Mouse (Mus musculus) c-Kit-positive CD71-positive TER-119-positive erythroid progenitor cells, embryonic 14.5 days (primary cell): Measurements from ENCODE around the gene Lrrc10.
"Not testable (repeated sequence)": the region's sequence is repeated elsewhere in the genome, so short reads cannot be mapped to it uniquely, and the experiment has no call there.

ENCODE experiments used
- DNase-seq: peaks from one replicate; pipeline ENCODE4 v3.0.0-alpha.2; 2013; ENCODE audit warnings: low spot score

Lrrc10 gene

GRCm38 (mm10) chr10:117045175-117046056, at the start of gene Lrrc10:
Gene Lrrc10 (plus strand): TSS chr10:117045341.
- no peak for DNase-seq

DNA sequence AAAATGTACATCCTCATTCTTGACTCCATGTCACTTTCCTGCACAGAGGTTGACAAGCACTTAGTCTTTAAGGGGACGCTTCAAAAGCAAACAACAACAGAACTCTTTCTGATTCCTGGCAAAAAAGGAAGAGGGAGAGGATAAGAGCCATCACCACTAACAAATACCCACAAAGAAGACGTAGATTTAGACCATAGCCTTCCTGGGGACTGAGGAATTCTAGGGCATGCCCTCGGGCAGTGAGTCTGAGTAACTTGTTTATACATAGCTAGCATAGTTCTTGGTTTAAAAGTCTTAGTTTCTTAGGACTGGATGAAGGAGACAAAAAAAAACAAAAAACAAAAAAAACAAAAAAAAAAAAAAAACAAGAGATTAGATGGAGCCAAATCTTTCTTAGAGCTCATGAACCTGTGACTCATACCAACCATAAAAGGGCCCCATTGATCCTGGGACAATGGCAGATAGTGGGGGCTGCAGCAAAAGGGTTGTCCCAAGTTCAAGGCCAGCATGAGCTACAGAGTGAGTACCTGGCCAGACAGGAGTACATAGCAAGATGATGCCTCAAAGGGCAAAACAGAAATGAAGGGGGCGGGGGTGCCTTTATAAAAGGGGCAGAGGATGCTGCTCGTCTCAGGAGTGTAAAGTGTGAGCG, 49.4 kb upstream of the Lrrc10 start:
- no peak for DNase-seq

- no peak for DNase-seq
These were observed 48.9 kb upstream of the Lrrc10 start for GRCm38 (mm10) chr10:116996236-116996600.

DNA sequence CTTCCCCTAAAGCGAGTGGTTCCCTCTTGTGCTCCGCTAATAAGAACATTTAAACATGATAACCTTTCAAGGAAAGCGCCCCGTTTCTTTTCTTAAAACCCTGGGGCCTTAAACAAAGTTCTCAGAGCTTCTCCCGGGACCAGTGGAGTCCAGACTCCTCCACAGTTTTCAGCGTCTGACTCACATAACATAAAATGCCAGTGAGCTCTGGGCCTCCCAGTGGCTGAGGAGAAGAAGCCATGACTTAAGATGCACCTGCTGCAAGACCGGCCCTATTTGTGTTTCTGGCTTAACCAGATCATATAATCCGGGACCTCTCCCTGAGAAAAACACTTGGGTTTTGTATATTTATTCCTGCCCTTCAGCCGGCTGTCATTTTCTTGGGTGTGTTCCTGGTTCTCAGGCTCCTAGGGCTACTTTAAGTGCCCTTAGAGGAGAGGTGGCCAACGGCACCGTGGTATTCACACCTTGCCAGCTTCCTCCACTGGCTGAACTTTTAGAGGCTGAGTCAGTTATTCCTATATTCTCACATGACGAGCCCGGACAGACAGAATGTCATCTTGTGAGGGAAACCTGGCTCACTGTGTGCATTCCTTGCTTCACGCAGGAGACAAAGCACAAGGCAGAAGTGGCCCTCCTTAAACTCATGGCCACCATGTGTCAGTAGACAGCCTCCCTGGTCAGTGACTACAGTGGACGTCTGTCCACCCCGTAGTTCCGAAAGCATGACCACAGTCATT, 46.3 kb upstream of the Lrrc10 start:
- no peak for DNase-seq

DNA sequence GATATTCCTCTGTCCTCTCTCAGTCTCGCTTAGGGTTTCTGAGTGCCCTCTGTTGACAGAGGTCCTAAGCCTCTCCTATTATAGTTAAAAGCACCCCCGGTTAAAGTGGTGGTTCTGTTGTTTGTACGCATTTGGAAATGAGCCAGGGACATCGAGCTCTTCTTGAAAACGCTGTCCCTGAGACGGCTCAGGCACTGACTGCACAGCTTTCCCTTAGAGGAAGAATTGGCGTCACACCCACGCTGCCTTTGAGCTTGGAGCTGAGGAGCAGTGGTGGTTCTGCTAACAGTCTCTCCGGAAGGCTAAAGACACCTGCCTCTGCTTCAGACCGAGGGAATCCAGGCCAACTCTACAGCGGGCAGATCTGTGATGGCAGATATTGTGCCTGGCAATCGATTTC, 44.2 kb upstream of the Lrrc10 start:
- no peak for DNase-seq

DNA sequence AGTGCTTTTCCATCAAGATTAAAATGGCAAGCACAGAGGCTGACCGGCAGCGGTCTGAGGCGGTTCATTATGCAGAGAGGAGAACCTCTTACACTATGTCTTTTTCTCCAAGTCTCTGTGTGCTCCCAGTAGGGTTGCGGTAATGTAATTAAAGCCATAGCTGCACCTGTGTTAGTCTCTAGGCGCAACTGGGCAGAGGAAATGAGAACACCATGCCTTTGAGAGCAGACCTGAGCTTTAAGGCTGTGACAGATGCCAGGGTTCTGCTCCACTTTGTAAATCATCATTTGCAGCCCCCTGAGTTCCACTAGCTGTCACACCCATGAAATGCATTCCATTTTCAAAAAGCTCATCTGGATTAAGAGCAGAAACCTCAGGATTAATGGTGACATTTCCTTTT, 40.4 kb upstream of the Lrrc10 start:
- no peak for DNase-seq

- no peak for DNase-seq
These were observed 39.3 kb upstream of the Lrrc10 start for GRCm38 (mm10) chr10:117005707-117006464.

- no peak for DNase-seq
These were observed 35.5 kb upstream of the Lrrc10 start for GRCm38 (mm10) chr10:117009691-117010090.

GRCm38 (mm10) chr10:117011047-117011446, 34.1 kb upstream of the Lrrc10 start:
- DNase-seq = no peak

DNA sequence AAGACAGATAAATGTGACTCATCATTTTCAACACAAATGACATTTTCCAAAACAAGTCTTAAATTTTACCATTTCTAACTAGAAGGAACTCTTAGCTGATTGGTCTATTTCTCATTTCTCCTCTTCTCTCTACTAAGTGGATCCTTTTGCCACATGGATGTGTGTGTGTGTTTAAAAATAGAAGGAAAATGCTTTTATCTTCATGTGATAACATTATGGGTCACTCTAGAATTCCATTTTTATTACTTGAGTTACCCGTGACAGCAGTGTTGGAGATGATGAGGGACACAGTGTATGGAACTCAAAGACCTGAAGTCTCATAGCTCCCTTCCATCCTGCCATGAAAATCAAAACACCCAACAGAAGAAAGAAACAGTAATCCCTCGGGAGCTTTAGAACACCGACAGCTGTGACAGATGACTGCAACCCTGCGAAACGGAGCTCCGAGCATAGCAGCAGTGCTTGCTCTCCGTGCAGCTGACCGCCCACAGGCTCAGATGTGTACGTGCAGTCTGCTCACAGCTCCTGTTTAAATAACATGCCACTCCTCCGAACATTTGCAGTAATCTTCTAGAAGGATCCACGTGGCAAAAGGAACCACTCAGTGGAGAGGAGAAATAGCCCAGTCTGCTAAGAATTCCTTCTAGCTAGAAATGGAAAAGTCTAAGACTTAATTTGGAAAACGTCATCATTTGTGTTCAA, 31.3 kb upstream of the Lrrc10 start:
- DNase-seq = no peak

DNA sequence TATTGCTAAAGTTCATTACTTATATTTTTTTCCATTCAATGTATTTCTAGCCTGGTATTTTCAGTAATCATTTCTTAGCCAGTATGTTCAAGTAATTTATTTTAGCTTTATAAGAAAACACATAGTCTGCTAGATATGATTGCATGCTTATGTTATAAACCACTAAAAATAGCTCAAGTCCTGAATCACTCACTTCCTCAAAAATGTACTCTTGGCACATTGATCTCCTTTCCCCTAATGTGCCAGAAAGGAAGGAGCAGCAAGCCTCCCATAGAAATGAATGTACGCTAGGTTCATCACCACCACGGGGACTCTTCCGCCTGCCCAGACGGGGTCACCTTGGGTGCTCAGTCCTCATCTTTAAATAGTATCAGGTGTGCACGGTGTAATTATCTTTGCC, 30.6 kb upstream of the Lrrc10 start:
- DNase-seq = no peak

GRCm38 (mm10) chr10:117018281-117018840, 26.8 kb upstream of the Lrrc10 start:
- no peak for DNase-seq

DNA sequence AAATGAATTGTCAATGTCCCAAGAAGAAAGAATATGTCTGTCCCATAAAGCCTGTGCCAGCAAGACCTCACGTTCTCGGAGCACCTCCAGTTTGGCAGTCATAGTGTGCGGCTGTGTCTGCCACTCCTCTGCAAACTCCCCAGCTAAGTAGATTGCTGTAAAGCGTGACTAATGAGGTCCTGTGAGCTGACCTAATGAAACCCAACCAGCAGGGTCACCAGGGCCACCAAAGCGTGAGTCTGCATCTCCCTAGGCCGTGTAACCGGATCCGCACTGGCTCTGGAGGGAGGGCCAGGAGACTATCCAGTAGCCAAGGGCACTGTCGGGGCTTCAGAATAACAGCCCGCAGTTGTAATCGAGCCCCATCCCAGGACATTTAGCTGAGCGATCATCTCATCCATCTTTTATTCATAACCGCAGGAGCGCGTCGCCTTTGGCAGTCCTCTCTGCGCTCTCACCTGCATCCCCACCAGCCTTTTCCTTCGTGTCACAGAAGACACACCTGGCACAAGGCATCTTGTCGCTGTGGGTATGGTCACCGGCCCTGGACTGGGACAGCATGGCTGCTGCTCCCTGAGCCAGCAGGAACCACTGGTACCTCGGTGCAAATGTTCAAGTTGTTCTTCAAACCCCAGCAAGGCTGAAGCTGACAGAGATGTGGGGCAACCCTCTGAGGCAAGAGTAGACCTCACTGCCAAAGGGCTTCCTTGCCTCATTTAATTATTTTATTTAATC, 24.0 kb upstream of the Lrrc10 start:
- DNase-seq = no peak

DNA sequence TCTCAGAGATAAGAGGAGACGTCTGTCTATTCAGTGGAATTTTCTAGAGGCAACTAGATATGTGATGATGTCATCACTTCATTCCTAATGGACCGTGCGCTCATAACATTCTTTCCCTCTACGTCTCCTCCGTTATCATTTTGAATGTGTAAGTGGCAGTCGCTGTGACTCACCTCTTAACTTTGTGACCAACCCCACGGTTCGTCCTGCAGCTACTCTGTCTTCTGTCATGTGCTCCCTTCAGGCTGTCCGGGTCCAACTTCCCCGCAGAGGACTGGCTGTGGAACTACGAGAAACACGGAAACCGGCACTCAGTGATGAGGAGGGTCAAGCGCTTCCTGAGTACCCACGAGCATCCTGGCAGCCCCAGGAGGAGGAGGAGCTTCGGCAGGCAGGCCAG, 21.4 kb upstream of the Lrrc10 start:
- no peak for DNase-seq

DNA sequence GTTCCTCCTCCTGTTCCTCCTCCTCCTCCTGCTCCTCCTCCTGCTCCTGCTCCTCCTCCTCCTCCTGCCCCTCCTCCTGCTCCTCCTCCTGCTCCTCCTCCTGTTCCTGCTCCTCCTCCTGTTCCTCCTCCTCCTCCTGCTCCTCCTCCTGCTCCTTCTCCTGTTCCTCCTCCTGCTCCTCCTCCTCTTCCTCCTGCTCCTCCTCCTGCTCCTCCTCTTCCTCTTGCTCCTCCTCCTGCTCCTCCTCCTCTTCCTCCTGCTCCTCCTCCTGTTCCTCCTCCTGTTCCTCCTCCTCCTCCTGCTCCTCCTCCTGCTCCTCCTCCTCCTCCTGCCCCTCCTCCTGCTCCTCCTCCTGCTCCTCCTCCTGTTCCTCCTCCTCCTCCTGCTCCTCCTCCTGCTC, 19.4 kb upstream of the Lrrc10 start:
- not testable (repeated sequence) for DNase-seq

DNA sequence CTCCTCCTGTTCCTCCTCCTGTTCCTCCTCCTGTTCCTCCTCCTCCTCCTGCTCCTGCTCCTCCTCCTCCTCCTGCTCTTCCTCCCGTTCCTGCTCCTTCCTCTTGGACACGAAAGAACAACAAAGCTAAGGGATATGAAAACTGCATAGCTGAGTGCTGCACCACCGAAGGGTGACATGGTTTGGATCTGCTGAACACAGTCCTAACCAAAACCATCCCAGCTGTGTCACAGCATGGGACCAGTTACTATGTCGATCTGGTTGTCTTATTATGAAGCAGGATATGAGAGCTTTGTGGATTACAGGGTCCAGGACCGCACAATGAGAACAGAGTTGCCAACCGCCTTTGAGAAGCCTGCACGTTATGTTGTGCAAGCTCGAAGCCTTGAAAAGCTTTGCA, 19.0 kb upstream of the Lrrc10 start:
- no peak for DNase-seq

DNA sequence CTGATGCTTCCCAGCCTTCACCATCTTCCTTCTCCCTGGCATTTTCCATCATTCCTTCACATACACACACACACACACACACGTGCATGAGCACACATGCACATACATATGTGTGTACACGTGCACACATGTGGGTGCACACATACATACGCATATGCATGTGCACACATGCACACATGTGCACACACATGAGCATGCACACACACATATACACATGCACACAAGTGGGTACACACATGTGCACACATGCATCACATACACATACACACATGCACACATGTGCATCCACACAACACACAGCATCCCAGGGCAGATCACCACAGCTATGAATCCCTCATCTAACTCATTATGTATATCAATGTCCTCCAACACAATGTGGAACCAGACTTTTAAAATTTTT, 14.0 kb upstream of the Lrrc10 start:
- no peak for DNase-seq

- DNase-seq = peak; percentile 67
These were observed 11.4 kb upstream of the Lrrc10 start for GRCm38 (mm10) chr10:117033785-117034184.

- DNase-seq = no peak
These were observed 4.8 kb upstream of the Lrrc10 start for GRCm38 (mm10) chr10:117040355-117040754.

DNA sequence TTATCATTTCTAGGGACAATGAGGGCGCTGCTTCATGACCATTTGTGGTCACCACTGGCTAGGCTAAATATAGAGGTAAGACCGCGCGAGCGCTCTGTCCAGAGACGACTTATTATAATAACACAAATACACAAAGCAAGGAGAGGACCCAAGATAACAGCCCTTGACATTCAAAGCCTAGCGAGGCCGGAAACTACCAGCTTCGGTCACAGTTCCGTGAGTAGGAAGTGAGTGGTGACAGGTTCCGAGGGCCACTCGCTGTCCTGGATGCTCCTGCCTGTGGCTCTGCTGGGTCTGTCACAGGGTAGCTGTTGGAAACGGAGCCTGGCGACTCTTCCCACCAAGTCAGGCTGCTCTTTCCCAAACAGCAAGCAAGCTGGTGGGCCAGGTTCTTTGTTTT, 2.8 kb upstream of the Lrrc10 start:
- no peak for DNase-seq
